Mouse (Mus musculus) liver, embryonic 15.5 days (tissue): ENCODE measurements around the gene Hand2. TPM values are rescaled to one million over a fixed set of nuclear protein-coding genes. Genes with fewer than 3 reads are reported as not detected.

Experiments used
- ATAC-seq: fragments of 200-750 bp; cut with Nextera tagmentation; 2 replicates; pipeline ENCODE4 v1.8.0; 2017; ENCODE audit warnings: moderate number of reproducible peaks, mild to moderate bottlenecking, moderate library complexity; ENCODE audit not compliant: insufficient read depth
- H3K27ac ChIP-seq: fragments of 300-500 bp; sonication (generic); replicated peaks from 2 replicates; pipeline ENCODE4 v1.5.1; 2015; ENCODE audit warnings: mild to moderate bottlenecking, inconsistent platforms
- H3K27me3 ChIP-seq: fragments of 300-500 bp; sonication (generic); 2 replicates; pipeline ENCODE4 v1.6.1; 2015; ENCODE audit warnings: mild to moderate bottlenecking, inconsistent platforms
- H3K36me3 ChIP-seq: fragments of 300-500 bp; sonication (generic); replicated peaks from 2 replicates; pipeline ENCODE4 v1.6.1; 2015; ENCODE audit warnings: moderate library complexity, mild to moderate bottlenecking, inconsistent platforms
- H3K4me1 ChIP-seq: fragments of 300-500 bp; sonication (generic); replicated peaks from 2 replicates; pipeline ENCODE4 v1.6.1; 2015; ENCODE audit warnings: inconsistent platforms
- H3K4me2 ChIP-seq: fragments of 300-500 bp; sonication (generic); 2 replicates; pipeline ENCODE4 v1.6.1; 2015; ENCODE audit warnings: moderate library complexity, mild to moderate bottlenecking, inconsistent platforms
- H3K4me3 ChIP-seq: fragments of 300-500 bp; sonication (generic); replicated peaks from 2 replicates; pipeline ENCODE4 v1.5.1; 2015; ENCODE audit warnings: mild to moderate bottlenecking, inconsistent platforms
- H3K9ac ChIP-seq: fragments of 300-500 bp; sonication (generic); 2 replicates; pipeline ENCODE4 v1.6.1; 2015; ENCODE audit warnings: moderate library complexity, mild to moderate bottlenecking, inconsistent platforms
- H3K9me3 ChIP-seq: fragments of 300-500 bp; sonication (generic); replicated peaks from 2 replicates; pipeline ENCODE4 v1.6.1; 2016; ENCODE audit warnings: inconsistent platforms
- WGBS: fragments of 180-500 bp; shearing (Covaris S2); methylation state at CpG from one replicate; pipeline ENCODE4 v1.1.7; 2015; ENCODE audit warnings: mixed read lengths; ENCODE audit not compliant: insufficient replicate concordance; 5-methylcytosine and 5-hydroxymethylcytosine counted together
- polyA plus RNA-seq: library from polyadenylated mRNA; unstranded; fragments of >200 nt; fragmentation: Nextera tagmentation; extraction: Ambion mirVana; gene quantifications from 2 replicates; pipeline ENCODE4 v1.2.1, GENCODE M21; 2015

Gene Hand2
- polyA plus RNA-seq, 1 experiment from 2014 or later: 0.39 TPM

- ATAC-seq: no peak
- H3K27ac ChIP-seq: no peak overlapping the region
- no peaks in the 10 kb centered on the region for H3K9me3 ChIP-seq
- H3K4me2 ChIP-seq: no peak overlapping the region
- 18% methylated on average over 21 of the region's 21 CpGs for whole genome bisulfite sequencing
- 0 out of 2 replicates have a peak, but pooled peaks cover 6% of the 10 kb centered on the region for H3K4me1 ChIP-seq
- H3K9ac ChIP-seq: no peak overlapping the region
- H3K27me3 ChIP-seq: peaks cover 99% of the 10 kb centered on the region
- H3K36me3 ChIP-seq: no peaks in the 10 kb centered on the region
- H3K4me3 ChIP-seq: no peak overlapping the region
Measured at GRCm38 (mm10) chr8:57325111-57325891, 4.5 kb downstream of the Hand2 start.

- Histone ChIP-seq H3K4me3 (no peak overlapping the region), H3K36me3 (no peaks in the 10 kb centered on the region), H3K9ac (no peak overlapping the region), H3K27ac (no peak overlapping the region), H3K4me2 (peak overlapping the region; percentile 5; the same call in 1 of the 2 replicates), H3K27me3 (peaks cover 99% of the 10 kb centered on the region), H3K9me3 (no peaks in the 10 kb centered on the region), H3K4me1 (0 out of 2 replicates have a peak, but pooled peaks cover 3% of the 10 kb centered on the region)
- ATAC-seq: no peak
- WGBS: 29% methylated on average over 27 of the region's 27 CpGs
Measured at GRCm38 (mm10) chr8:57326091-57327065, 5.6 kb downstream of the Hand2 start.

GRCm38 (mm10) chr8:57327281-57328160 lies 6.7 kb downstream of the Hand2 start:
- no peak overlapping the region for H3K27ac ChIP-seq
- no peaks in the 10 kb centered on the region for H3K36me3 ChIP-seq
- H3K4me2 ChIP-seq: no peak overlapping the region; the same call in 1 of the 2 replicates
- H3K9ac ChIP-seq: no peak overlapping the region
- peaks cover 99% of the 10 kb centered on the region for H3K27me3 ChIP-seq
- WGBS: 8% methylated on average over 29 of the region's 29 CpGs
- ATAC-seq: no peak
- 0 out of 2 replicates have a peak, but pooled peaks cover 3% of the 10 kb centered on the region for H3K4me1 ChIP-seq
- no peaks in the 10 kb centered on the region for H3K9me3 ChIP-seq
- no peak overlapping the region for H3K4me3 ChIP-seq

- H3K9me3 ChIP-seq: no peaks in the 10 kb centered on the region
- no peak overlapping the region for H3K9ac ChIP-seq
- 0 out of 2 replicates have a peak, but pooled peaks cover 3% of the 10 kb centered on the region for H3K4me1 ChIP-seq
- no peak overlapping the region; the same call in 1 of the 2 replicates for H3K4me3 ChIP-seq
- H3K27ac ChIP-seq: no peak overlapping the region
- peak overlapping the region; percentile 37 for H3K4me2 ChIP-seq
- H3K27me3 ChIP-seq: peaks cover 99% of the 10 kb centered on the region
- under 1% methylated on average over 42 of the region's 42 CpGs for WGBS
- H3K36me3 ChIP-seq: no peaks in the 10 kb centered on the region
- no peak for ATAC-seq
Measured at GRCm38 (mm10) chr8:57328161-57328920, 7.6 kb downstream of the Hand2 start.

GRCm38 (mm10) chr8:57328931-57329341 lies 8.2 kb downstream of the Hand2 start:
- H3K36me3 ChIP-seq: no peaks in the 10 kb centered on the region
- no peak overlapping the region for H3K27ac ChIP-seq
- 4% methylated on average over 19 of the region's 19 CpGs for WGBS
- no peak overlapping the region for H3K4me3 ChIP-seq
- peaks cover 99% of the 10 kb centered on the region for H3K27me3 ChIP-seq
- no peak overlapping the region for H3K9ac ChIP-seq
- H3K4me1 ChIP-seq: 0 out of 2 replicates have a peak, but pooled peaks cover 3% of the 10 kb centered on the region
- peak overlapping the region; percentile 37; the same call in 1 of the 2 replicates for H3K4me2 ChIP-seq
- no peaks in the 10 kb centered on the region for H3K9me3 ChIP-seq
- ATAC-seq: no peak

- no peak for ATAC-seq
- Histone ChIP-seq H3K9ac (no peak overlapping the region), H3K27me3 (peaks cover 100% of the 10 kb centered on the region), H3K9me3 (no peaks in the 10 kb centered on the region), H3K36me3 (no peaks in the 10 kb centered on the region), H3K27ac (no peak overlapping the region), H3K4me3 (no peak overlapping the region), H3K4me2 (no peak overlapping the region), H3K4me1 (0 out of 2 replicates have a peak, but pooled peaks cover 3% of the 10 kb centered on the region)
- WGBS: 43% methylated on average over 2 of the region's 2 CpGs
Measured at GRCm38 (mm10) chr8:57330106-57330505, 9.3 kb downstream of the Hand2 start.

- Histone ChIP-seq H3K4me1 (0 out of 2 replicates have a peak, but pooled peaks cover 3% of the 10 kb centered on the region), H3K4me2 (no peak overlapping the region), H3K27me3 (peaks cover 100% of the 10 kb centered on the region), H3K27ac (no peak overlapping the region), H3K36me3 (no peaks in the 10 kb centered on the region), H3K9me3 (no peaks in the 10 kb centered on the region), H3K9ac (no peak overlapping the region), H3K4me3 (no peak overlapping the region)
- ATAC-seq: no peak
- 1% methylated on average over 29 of the region's 29 CpGs for WGBS
Measured at GRCm38 (mm10) chr8:57331727-57332630, 11.2 kb downstream of the Hand2 start.

GRCm38 (mm10) chr8:57332676-57333482 lies 12.1 kb downstream of the Hand2 start:
- 0 out of 2 replicates have a peak, but pooled peaks cover 3% of the 10 kb centered on the region for H3K4me1 ChIP-seq
- H3K27ac ChIP-seq: no peak overlapping the region
- H3K4me3 ChIP-seq: no peak overlapping the region
- WGBS: under 1% methylated on average over 26 of the region's 26 CpGs
- no peaks in the 10 kb centered on the region for H3K9me3 ChIP-seq
- no peaks in the 10 kb centered on the region for H3K36me3 ChIP-seq
- H3K27me3 ChIP-seq: peaks cover 99% of the 10 kb centered on the region
- no peak overlapping the region for H3K4me2 ChIP-seq
- ATAC-seq: no peak
- no peak overlapping the region for H3K9ac ChIP-seq

GRCm38 (mm10) chr8:57333483-57333770 lies 12.6 kb downstream of the Hand2 start:
- under 1% methylated on average over 9 of the region's 9 CpGs for WGBS
- no peak overlapping the region for H3K27ac ChIP-seq
- H3K4me2 ChIP-seq: no peak overlapping the region
- peaks cover 98% of the 10 kb centered on the region for H3K27me3 ChIP-seq
- no peak overlapping the region for H3K9ac ChIP-seq
- no peaks in the 10 kb centered on the region for H3K36me3 ChIP-seq
- H3K9me3 ChIP-seq: no peaks in the 10 kb centered on the region
- no peaks in the 10 kb centered on the region for H3K4me1 ChIP-seq
- no peak for ATAC-seq
- no peak overlapping the region for H3K4me3 ChIP-seq
